In the genomic region with DNA sequence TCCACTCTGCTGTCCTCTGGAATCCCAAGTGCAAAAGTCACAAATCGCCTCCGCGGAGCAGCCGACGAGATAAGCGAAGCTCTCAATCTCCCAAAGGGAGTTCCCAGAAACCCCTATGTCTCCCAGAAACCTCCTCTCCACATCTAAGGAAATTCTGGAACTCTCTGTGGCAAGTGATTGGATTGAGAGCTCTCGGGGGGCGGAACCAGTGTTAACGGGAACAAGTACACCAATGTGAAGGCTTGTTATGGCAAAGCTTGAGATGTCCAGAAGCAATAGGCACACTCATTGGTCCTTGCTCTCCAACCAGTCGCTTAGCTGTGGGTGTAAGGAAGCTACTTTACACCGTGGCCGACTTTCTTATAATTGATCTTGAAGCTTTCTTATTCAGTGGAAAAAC, we compare ENCODE assay signal across 25 mouse cellular contexts. TPM values are rescaled to one million over a fixed set of nuclear protein-coding genes. Genes with fewer than 3 reads are reported as not detected.
"Had no signal": no experiment of that assay in that cellular context is flagged by ENCODE, and none has a peak within 500 bp of the region (broad histone marks: within the 10 kb centered on the region; RNA-seq: fewer than 3 reads in every experiment).

No protein-coding gene starts in this region.

- DNase-seq: lung, adult 18-20 months; lung, embryonic 14.5 days; lung, postnatal 10 days; lung, postnatal 4 days; midbrain, embryonic 14.5 days; right cerebral cortex, postnatal 14 days; thymus, adult 18-20 months; thymus, postnatal 14 days; thymus, postnatal 36 days had no signal

- H3K36me3 ChIP-seq: midbrain, embryonic 10.5 days; midbrain, embryonic 12.5 days; neural tube, embryonic 13.5 days; neural tube, embryonic 15.5 days; stomach, embryonic 15.5 days had no signal

- H3K27me3 ChIP-seq: neural tube, embryonic 13.5 days; neural tube, embryonic 15.5 days; stomach, embryonic 15.5 days had no signal

- H3K4me3 ChIP-seq: midbrain, embryonic 10.5 days; midbrain, embryonic 12.5 days; myocyte; neural tube, embryonic 13.5 days; neural tube, embryonic 15.5 days; stomach, embryonic 15.5 days had no signal

- H3K4me1 ChIP-seq: midbrain, embryonic 10.5 days; midbrain, embryonic 12.5 days; neural tube, embryonic 13.5 days; neural tube, embryonic 15.5 days; stomach, embryonic 15.5 days had no signal

- H3K27ac ChIP-seq: liver, embryonic 14.5 days; midbrain, embryonic 10.5 days; midbrain, embryonic 12.5 days; neural tube, embryonic 13.5 days; neural tube, embryonic 15.5 days; stomach, embryonic 15.5 days; stomach, postnatal 0 days had no signal

RNA-seq across cellular contexts. Expression of a gene that starts 3.1 kb away (rescaled TPM):
- total RNA-seq: megakaryocyte, adult 5-6 weeks; megakaryocyte-erythroid progenitor cell, adult 5-6 weeks had no signal
- polyA plus RNA-seq: liver, embryonic 14.5 days; liver, embryonic 16.5 days; lung, embryonic 14.5 days; lung, embryonic 16.5 days; midbrain, embryonic 10.5 days; midbrain, embryonic 12.5 days; midbrain, embryonic 14.5 days; myocyte; neural tube, embryonic 11.5 days; neural tube, embryonic 13.5 days; neural tube, embryonic 15.5 days; spleen, adult 2 months; stomach, embryonic 15.5 days; stomach, postnatal 0 days; thymus, postnatal 0 days had no signal

RNA-seq across cellular contexts. Expression of a gene that starts 9.3 kb away (rescaled TPM):
- total RNA-seq: megakaryocyte, adult 5-6 weeks had no signal
- polyA plus RNA-seq: liver, embryonic 16.5 days; myocyte; neural tube, embryonic 11.5 days; spleen, adult 2 months; thymus, postnatal 0 days had no signal

RNA-seq across cellular contexts. Expression of a gene that starts 33.5 kb away (rescaled TPM):
- total RNA-seq: megakaryocyte, adult 5-6 weeks; megakaryocyte-erythroid progenitor cell, adult 5-6 weeks had no signal
- polyA plus RNA-seq: liver, embryonic 14.5 days; liver, embryonic 16.5 days; lung, embryonic 16.5 days; midbrain, embryonic 10.5 days; midbrain, embryonic 12.5 days; midbrain, embryonic 14.5 days; midbrain, embryonic 16.5 days; myocyte; neural tube, embryonic 11.5 days; neural tube, embryonic 13.5 days; neural tube, embryonic 15.5 days; spleen, adult 2 months had no signal
